Mouse (Mus musculus): ENCODE results near the gene Olfr984.

DNA sequence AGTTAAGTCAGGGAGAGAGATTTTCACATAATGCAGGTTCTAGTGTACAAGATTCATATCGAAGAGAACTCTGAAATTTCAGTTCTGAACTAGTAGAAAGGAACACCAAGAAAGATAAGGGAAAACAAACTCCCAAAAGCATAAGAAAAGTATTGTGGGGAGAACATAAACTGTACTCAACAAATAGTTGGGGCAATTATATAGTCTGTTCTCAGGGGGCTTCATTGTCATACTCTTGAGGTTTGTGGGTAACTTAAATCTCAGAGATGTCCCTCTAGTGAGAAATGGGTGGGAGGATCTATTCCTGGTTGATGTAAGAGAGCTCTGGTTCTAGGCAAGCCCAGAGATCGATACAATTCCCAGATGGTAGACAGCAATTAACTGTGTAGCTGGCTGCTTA lies 40.5 kb downstream of the Olfr984 start, which contains the start of gene Olfr982:
- TF ChIP-seq CTCF (IDR thresholded peaks at IDR 0.05; ENCODE audit: control insufficient read depth, insufficient read depth, low read length), result no peak
- no peak for TF ChIP-seq POLR2A (IDR thresholded peaks at IDR 0.05; ENCODE audit: borderline replicate concordance, control insufficient read depth, low read depth, low read length)

Data from bone marrow, adult 2 months (tissue).